ENCODE assay signal across 8 mouse cellular contexts in genomic region chr11:116411582-116411981, GRCm38 (mm10). TPM values are rescaled to one million over a fixed set of nuclear protein-coding genes. Genes with fewer than 3 reads are reported as not detected.
DNase-seq lines count a peak whose midpoint lies in the region; ATAC-seq and TF ChIP-seq lines count a peak whose summit lies in the region.

No protein-coding gene starts in this region.

- no peak for ATAC-seq in kidney, embryonic 16.5 days (ENCODE audit: low FRiP score, low TSS enrichment)
- ATAC-seq in hindbrain, embryonic 14.5 days (ENCODE audit: low FRiP score) = no peak
- ATAC-seq in midbrain, postnatal 0 days (ENCODE audit: low FRiP score) = no peak

- H3K27me3 ChIP-seq in kidney, embryonic 16.5 days (ENCODE audit: insufficient read depth, low read length) = no peaks in the 10 kb centered on the region
- H3K27me3 ChIP-seq in hindbrain, embryonic 14.5 days (ENCODE audit: control insufficient read depth, insufficient read depth, low read length) = no peaks in the 10 kb centered on the region
- H3K27me3 ChIP-seq in midbrain, postnatal 0 days (ENCODE audit: insufficient read depth, low read length) = no peaks in the 10 kb centered on the region

- peaks cover 14% of the 10 kb centered on the region; the same call in 1 of the 2 replicates for H3K4me1 ChIP-seq in kidney, embryonic 16.5 days (ENCODE audit: insufficient read depth, low read length)
- H3K4me1 ChIP-seq in hindbrain, embryonic 14.5 days (replicated peaks; ENCODE audit: control insufficient read depth, insufficient read depth, low read length) = peaks cover 15% of the 10 kb centered on the region
- 0 out of 2 replicates have a peak, but pooled peaks cover 5% of the 10 kb centered on the region for H3K4me1 ChIP-seq in midbrain, postnatal 0 days (ENCODE audit: insufficient read depth, low read length)

- H3K4me3 ChIP-seq in kidney, embryonic 16.5 days (ENCODE audit: low read length) = peak overlapping the region; percentile 78
- H3K4me3 ChIP-seq in hindbrain, embryonic 14.5 days (replicated peaks; ENCODE audit: low read length) = peak overlapping the region; percentile 88
- H3K4me3 ChIP-seq in midbrain, postnatal 0 days (ENCODE audit: low read depth, low read length) = peak overlapping the region; percentile 88

- peak overlapping the region; percentile 87 for H3K9ac ChIP-seq in kidney, embryonic 16.5 days (replicated peaks; ENCODE audit: low read length)
- peak overlapping the region; percentile 95 for H3K9ac ChIP-seq in hindbrain, embryonic 14.5 days
- H3K9ac ChIP-seq in midbrain, postnatal 0 days (replicated peaks; ENCODE audit: low read length, poor library complexity, severe bottlenecking) = peak overlapping the region; percentile 94

- peak overlapping the region; percentile 95 for H3K4me2 ChIP-seq in kidney, embryonic 16.5 days (replicated peaks; ENCODE audit: low read depth, low read length)
- peak overlapping the region; percentile 74 for H3K4me2 ChIP-seq in hindbrain, embryonic 14.5 days (replicated peaks)
- peak overlapping the region; percentile 87 for H3K4me2 ChIP-seq in midbrain, postnatal 0 days (ENCODE audit: low read depth, low read length, poor library complexity, severe bottlenecking)

- WGBS in kidney, embryonic 16.5 days = 28% methylated on average over 6 of the region's 6 CpGs
- WGBS in hindbrain, embryonic 14.5 days = 8% methylated on average over 6 of the region's 6 CpGs
- WGBS in midbrain, postnatal 0 days = 6% methylated on average over 6 of the region's 6 CpGs

- no peaks in the 10 kb centered on the region for H3K36me3 ChIP-seq in kidney, embryonic 16.5 days (ENCODE audit: insufficient read depth, low read length)
- 0 out of 2 replicates have a peak, but pooled peaks cover under 1% of the 10 kb centered on the region for H3K36me3 ChIP-seq in hindbrain, embryonic 14.5 days (replicated peaks; ENCODE audit: control insufficient read depth, insufficient read depth)
- H3K36me3 ChIP-seq in midbrain, postnatal 0 days (ENCODE audit: insufficient read depth, low read length) = no peaks in the 10 kb centered on the region

- H3K9me3 ChIP-seq in kidney, embryonic 16.5 days (ENCODE audit: low read length) = no peaks in the 10 kb centered on the region
- no peaks in the 10 kb centered on the region for H3K9me3 ChIP-seq in hindbrain, embryonic 14.5 days (ENCODE audit: control insufficient read depth, low read length)
- no peaks in the 10 kb centered on the region for H3K9me3 ChIP-seq in midbrain, postnatal 0 days (ENCODE audit: low read length)

- H3K27ac ChIP-seq in kidney, embryonic 16.5 days (ENCODE audit: low read length) = no peak overlapping the region
- no peak overlapping the region for H3K27ac ChIP-seq in hindbrain, embryonic 14.5 days
- no peak overlapping the region for H3K27ac ChIP-seq in midbrain, postnatal 0 days (ENCODE audit: low read depth, low read length)

- no peak for TF ChIP-seq CTCF in midbrain, postnatal 0 days (IDR thresholded peaks at IDR 0.05)

- no peak for DNase-seq in kidney, adult 8-10 months
- DNase-seq in cerebellum, adult 8-10 months = peak; percentile 60
- peak; percentile 40 for DNase-seq in hindbrain, embryonic 14.5 days (ENCODE audit: low spot score)
- DNase-seq in midbrain, postnatal 0 days (ENCODE audit: low spot score) = peak; percentile 36
- no peak for DNase-seq in frontal cortex, postnatal 10 days (ENCODE audit: low spot score in 2 of 2)
- no peak for DNase-seq in right cerebral cortex, postnatal 25 days
- no peak for DNase-seq in heart, adult 8-10 months (ENCODE audit: low spot score)

RNA-seq across cellular contexts. Expression of gene Rnf157, which starts 1.2 kb away (rescaled TPM):
- 6.1 and 6.8 TPM in 2 replicates for polyA plus RNA-seq in kidney, embryonic 16.5 days (2015; fragmentation: Nextera tagmentation; extraction: Ambion mirVana)
- 68.5 and 75.5 TPM in 2 replicates for polyA plus RNA-seq in hindbrain, embryonic 14.5 days (2014; fragmentation: Nextera tagmentation; extraction: Ambion mirVana)
- 113 and 138 TPM in 2 replicates for total RNA-seq in midbrain, postnatal 0 days (2014; rRNA removed)
- polyA plus RNA-seq in midbrain, postnatal 0 days (2015; fragmentation: Nextera tagmentation; extraction: Ambion mirVana) = 53.7 and 57.0 TPM in 2 replicates
- total RNA-seq in heart, adult 8-10 months (2022) = 10 to 100 TPM in 2 of 4 experiments, 1 to 10 TPM in 2; 7.5 to 12.5 (median 9.4) TPM

RNA-seq across cellular contexts. Expression of gene Ubald2, which starts 22.3 kb away (rescaled TPM):
- polyA plus RNA-seq in kidney, embryonic 16.5 days (2015; fragmentation: Nextera tagmentation; extraction: Ambion mirVana) = 51.2 and 51.4 TPM in 2 replicates
- 61.4 and 67.6 TPM in 2 replicates for polyA plus RNA-seq in hindbrain, embryonic 14.5 days (2014; fragmentation: Nextera tagmentation; extraction: Ambion mirVana)
- total RNA-seq in midbrain, postnatal 0 days (2014; rRNA removed) = 81.0 and 85.9 TPM in 2 replicates
- polyA plus RNA-seq in midbrain, postnatal 0 days (2015; fragmentation: Nextera tagmentation; extraction: Ambion mirVana) = 40.1 and 40.9 TPM in 2 replicates
- total RNA-seq in heart, adult 8-10 months (2022) = 10 to 100 TPM; 28.2 to 36.0 (median 32.7) TPM

RNA-seq across cellular contexts. Expression of gene Qrich2, which starts 54.5 kb away (rescaled TPM):
- 0.15 and 0.32 TPM in 2 replicates for polyA plus RNA-seq in kidney, embryonic 16.5 days (2015; fragmentation: Nextera tagmentation; extraction: Ambion mirVana)
- polyA plus RNA-seq in hindbrain, embryonic 14.5 days (2014; fragmentation: Nextera tagmentation; extraction: Ambion mirVana) = 0.09 TPM in 1 of 2 replicates, not detected in the other
- total RNA-seq in midbrain, postnatal 0 days (2014; rRNA removed) = not detected in 2 replicates
- 0.14 and 0.15 TPM in 2 replicates for polyA plus RNA-seq in midbrain, postnatal 0 days (2015; fragmentation: Nextera tagmentation; extraction: Ambion mirVana)
- under 1 TPM in 1 of 4 experiments, not detected in 3; 0.03 TPM for total RNA-seq in heart, adult 8-10 months (2022)

Comparison
In these comparisons a context has a peak if more than half of its experiments do, and no peak if none do; other contexts are left out.
1. DNase-seq: peak in cerebellum, adult 8-10 months (single experiment), hindbrain, embryonic 14.5 days (single experiment) and midbrain, postnatal 0 days (single experiment); none in kidney, adult 8-10 months (0 of 2), frontal cortex, postnatal 10 days (0 of 2), right cerebral cortex, postnatal 25 days (single experiment) and heart, adult 8-10 months (single experiment).
2. Peak in every context shown above with its lines, with median percentiles within 50 percentile points of each other: H3K4me2 ChIP-seq, H3K4me3 ChIP-seq and H3K9ac ChIP-seq.